Mouse (Mus musculus): ENCODE data around the gene Brinp2. TPM values are rescaled to one million over a fixed set of nuclear protein-coding genes. Genes with fewer than 3 reads are reported as not detected.

The Brinp2 gene
- polyA plus RNA-seq, 1 experiment, result not detected

- H3K4me1 ChIP-seq (ENCODE audit: control insufficient read depth, insufficient read depth, low read length), result no peaks in the 10 kb centered on the region
- TF ChIP-seq CTCF (IDR thresholded peaks at IDR 0.05; ENCODE audit: borderline replicate concordance, insufficient read depth, low read length) (no peak), POLR2A (IDR thresholded peaks at IDR 0.05; ENCODE audit: low read depth, low read length) (no peak)
Observed at GRCm38 (mm10) chr1:158297042-158297441, 59.1 kb downstream of the Brinp2 start.

DNA sequence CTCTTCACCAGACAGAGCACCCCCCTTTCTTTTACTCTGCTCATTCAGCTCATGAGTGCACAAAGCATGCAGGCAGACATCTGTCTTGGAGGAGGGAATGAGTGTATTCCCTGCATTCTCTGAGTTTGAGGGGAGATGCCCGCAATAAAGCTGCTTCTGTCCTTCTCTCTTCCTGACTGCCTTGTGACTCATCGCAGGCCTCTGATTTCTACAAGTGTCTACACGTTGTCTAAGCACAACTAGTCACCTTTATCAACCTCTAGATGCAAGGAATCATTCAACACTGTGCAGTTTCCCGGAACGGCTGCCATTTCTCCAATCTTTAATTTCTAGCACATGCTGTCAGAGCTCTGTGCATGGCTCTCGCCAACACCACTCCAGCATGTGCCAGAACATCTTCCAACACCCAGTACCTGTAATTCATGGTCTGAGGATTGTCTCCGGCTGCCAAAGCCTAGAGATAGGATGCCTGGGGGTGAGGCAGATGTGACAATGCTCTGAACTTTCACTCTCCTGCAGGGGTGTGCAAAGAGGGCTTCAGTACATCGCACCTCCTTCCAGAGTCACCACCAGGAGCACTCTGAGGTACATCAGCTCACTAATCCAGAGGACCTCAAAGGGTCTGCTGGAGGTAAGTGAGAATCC lies 59.7 kb downstream of the Brinp2 start:
- no peak overlapping the region for H3K27ac ChIP-seq (ENCODE audit: insufficient read depth, low read length)
- no peak overlapping the region for H3K4me3 ChIP-seq (ENCODE audit: insufficient read depth, low read length)
- no peak for TF ChIP-seq POLR2A (IDR thresholded peaks at IDR 0.05; ENCODE audit: low read depth, low read length)
- TF ChIP-seq CTCF (IDR thresholded peaks at IDR 0.05; ENCODE audit: borderline replicate concordance, insufficient read depth, low read length), result no peak
- no peaks in the 10 kb centered on the region for H3K4me1 ChIP-seq (ENCODE audit: control insufficient read depth, insufficient read depth, low read length)

More at GRCm38 (mm10) chr1:158297042-158297441, 59.1 kb downstream of the Brinp2 start:
- H3K27ac ChIP-seq (ENCODE audit: insufficient read depth, low read length), result no peak overlapping the region
- H3K4me3 ChIP-seq (ENCODE audit: insufficient read depth, low read length), result no peak overlapping the region

DNA sequence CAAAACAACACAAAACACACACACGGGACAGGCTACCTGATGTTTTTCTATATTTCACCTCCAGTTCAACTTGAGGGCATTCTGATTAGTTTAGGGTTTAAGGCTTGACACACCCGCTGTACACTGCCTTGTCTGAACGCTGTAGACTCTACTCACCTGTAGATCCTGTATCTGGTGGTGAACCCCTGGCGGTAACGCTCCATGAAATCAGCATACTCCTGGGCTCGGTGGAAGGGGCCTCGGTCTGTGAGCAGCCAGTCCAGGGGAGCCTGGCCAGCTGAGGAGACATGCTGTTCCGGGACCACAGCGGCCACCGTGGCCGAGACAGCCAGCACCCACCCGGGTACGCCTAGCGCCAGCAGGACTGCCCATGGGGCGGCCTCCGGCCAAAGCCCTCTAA lies 60.9 kb downstream of the Brinp2 start:
- H3K4me3 ChIP-seq (ENCODE audit: insufficient read depth, low read length), result no peak overlapping the region
- H3K4me1 ChIP-seq (ENCODE audit: control insufficient read depth, insufficient read depth, low read length), result no peaks in the 10 kb centered on the region
- no peak overlapping the region for H3K27ac ChIP-seq (ENCODE audit: insufficient read depth, low read length)
- no peak for TF ChIP-seq CTCF (IDR thresholded peaks at IDR 0.05; ENCODE audit: borderline replicate concordance, insufficient read depth, low read length)
- no peak for TF ChIP-seq POLR2A (IDR thresholded peaks at IDR 0.05; ENCODE audit: low read depth, low read length)

GRCm38 (mm10) chr1:158285198-158285597 lies 70.9 kb downstream of the Brinp2 start:
- Histone ChIP-seq H3K4me3 (ENCODE audit: insufficient read depth, low read length) (no peak overlapping the region), H3K27ac (ENCODE audit: insufficient read depth, low read length) (no peak overlapping the region), H3K4me1 (ENCODE audit: control insufficient read depth, insufficient read depth, low read length) (no peaks in the 10 kb centered on the region)
- TF ChIP-seq POLR2A (IDR thresholded peaks at IDR 0.05; ENCODE audit: low read depth, low read length) (no peak), CTCF (IDR thresholded peaks at IDR 0.05; ENCODE audit: borderline replicate concordance, insufficient read depth, low read length) (no peak)

GRCm38 (mm10) chr1:158283869-158284268 lies 72.3 kb downstream of the Brinp2 start:
- Histone ChIP-seq H3K27ac (ENCODE audit: insufficient read depth, low read length) (no peak overlapping the region), H3K4me1 (ENCODE audit: control insufficient read depth, insufficient read depth, low read length) (no peaks in the 10 kb centered on the region), H3K4me3 (ENCODE audit: insufficient read depth, low read length) (no peak overlapping the region)
- TF ChIP-seq CTCF (IDR thresholded peaks at IDR 0.05; ENCODE audit: borderline replicate concordance, insufficient read depth, low read length), result no peak
- TF ChIP-seq POLR2A (IDR thresholded peaks at IDR 0.05; ENCODE audit: low read depth, low read length), result no peak

- Histone ChIP-seq H3K4me3 (ENCODE audit: insufficient read depth, low read length) (no peak overlapping the region), H3K4me1 (ENCODE audit: control insufficient read depth, insufficient read depth, low read length) (no peaks in the 10 kb centered on the region), H3K27ac (ENCODE audit: insufficient read depth, low read length) (no peak overlapping the region)
- TF ChIP-seq POLR2A (IDR thresholded peaks at IDR 0.05; ENCODE audit: low read depth, low read length) (no peak), CTCF (IDR thresholded peaks at IDR 0.05; ENCODE audit: borderline replicate concordance, insufficient read depth, low read length) (no peak)
Observed at GRCm38 (mm10) chr1:158272058-158272457, 84.1 kb downstream of the Brinp2 start.

DNA sequence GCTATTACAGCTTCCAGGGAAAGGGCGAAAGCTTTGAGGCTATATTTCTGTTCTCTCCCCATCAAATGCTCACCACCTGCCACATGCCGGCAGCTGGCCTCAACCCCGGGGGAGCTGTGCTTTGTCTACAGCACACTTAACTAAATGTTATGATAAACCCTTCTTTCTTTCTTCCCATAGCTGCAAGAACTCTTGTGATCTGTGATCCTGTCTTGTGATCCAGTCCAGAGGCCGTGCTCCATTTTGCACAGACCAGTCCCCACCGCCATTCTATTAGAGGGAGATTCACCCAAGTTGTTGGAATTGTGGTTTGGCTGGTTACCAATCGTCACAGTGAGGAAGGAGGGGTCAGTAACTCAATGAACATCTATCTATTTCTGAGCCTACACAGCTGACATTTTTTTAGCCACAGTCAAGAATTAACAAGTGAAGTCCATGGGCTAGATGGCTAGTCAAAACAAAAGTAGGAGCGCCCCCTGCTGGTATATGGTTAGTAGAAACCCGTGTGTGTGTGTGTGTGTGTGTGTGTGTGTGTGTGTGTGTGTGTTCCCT lies 89.0 kb downstream of the Brinp2 start:
- Histone ChIP-seq H3K4me3 (ENCODE audit: insufficient read depth, low read length) (no peak overlapping the region), H3K4me1 (ENCODE audit: control insufficient read depth, insufficient read depth, low read length) (no peaks in the 10 kb centered on the region), H3K27ac (ENCODE audit: insufficient read depth, low read length) (no peak overlapping the region)
- TF ChIP-seq CTCF (IDR thresholded peaks at IDR 0.05; ENCODE audit: borderline replicate concordance, insufficient read depth, low read length), result 0 out of 2 replicates have a peak, but pooled peaks have one; percentile 6
- TF ChIP-seq POLR2A (IDR thresholded peaks at IDR 0.05; ENCODE audit: low read depth, low read length), result no peak

- Histone ChIP-seq H3K4me3 (ENCODE audit: insufficient read depth, low read length) (no peak overlapping the region), H3K27ac (ENCODE audit: insufficient read depth, low read length) (no peak overlapping the region), H3K4me1 (ENCODE audit: control insufficient read depth, insufficient read depth, low read length) (no peaks in the 10 kb centered on the region)
- TF ChIP-seq CTCF (IDR thresholded peaks at IDR 0.05; ENCODE audit: borderline replicate concordance, insufficient read depth, low read length), result no peak
- TF ChIP-seq POLR2A (IDR thresholded peaks at IDR 0.05; ENCODE audit: low read depth, low read length), result no peak
Observed at GRCm38 (mm10) chr1:158266293-158267019, 89.7 kb downstream of the Brinp2 start.

DNA sequence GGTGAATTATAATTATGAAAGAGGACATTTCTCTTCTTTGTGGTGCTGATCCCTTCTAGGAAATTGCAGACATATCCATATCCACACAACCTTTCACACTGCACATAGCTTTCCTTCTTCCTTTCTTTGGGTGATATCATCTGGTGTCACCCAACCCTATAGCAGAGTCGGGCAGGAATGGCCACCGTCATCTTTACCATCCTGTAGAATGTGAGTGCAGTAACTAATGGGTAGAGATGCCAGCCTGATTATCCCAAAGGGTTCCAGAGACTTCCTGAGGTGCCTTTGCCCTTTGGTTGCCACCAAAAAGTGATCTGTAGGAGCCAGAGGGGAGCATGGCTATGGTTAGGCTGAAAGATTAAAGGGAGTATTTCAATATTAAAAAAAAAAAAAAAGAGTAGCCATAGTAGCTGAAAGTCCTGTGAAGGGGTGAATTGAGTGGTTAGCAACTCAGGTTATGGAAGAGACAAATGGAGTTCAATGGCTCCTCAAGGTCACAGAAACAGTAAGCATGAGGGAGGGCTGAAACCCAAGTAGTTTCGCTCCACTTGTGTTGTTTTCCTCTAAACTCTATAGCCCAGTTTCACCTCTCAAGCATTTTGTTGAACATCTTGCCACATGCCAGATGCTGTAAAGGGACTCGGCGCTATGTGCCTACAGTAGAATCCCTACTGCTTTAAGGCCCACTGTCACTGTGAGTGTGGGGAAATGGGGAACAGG lies 96.5 kb downstream of the Brinp2 start:
- Histone ChIP-seq H3K27ac (ENCODE audit: insufficient read depth, low read length) (no peak overlapping the region), H3K4me3 (ENCODE audit: insufficient read depth, low read length) (no peak overlapping the region), H3K4me1 (ENCODE audit: control insufficient read depth, insufficient read depth, low read length) (no peaks in the 10 kb centered on the region)
- TF ChIP-seq POLR2A (IDR thresholded peaks at IDR 0.05; ENCODE audit: low read depth, low read length) (no peak), CTCF (IDR thresholded peaks at IDR 0.05; ENCODE audit: borderline replicate concordance, insufficient read depth, low read length) (no peak)

Measured in embryonic fibroblast, embryonic 13.5 days (primary cell).